Mouse (Mus musculus): Measurements from ENCODE around the gene Nufip2. TPM values are rescaled to one million over a fixed set of nuclear protein-coding genes. Genes with fewer than 3 reads are reported as not detected.

The Nufip2 gene
- total and polyA plus RNA-seq, 3 experiments, result 11.4 to 47.6 (median 44.8) TPM

- WGBS, result 87% methylated on average over 2 of the region's 2 CpGs
- Histone ChIP-seq H3K36me3 (ENCODE audit: control insufficient read depth, insufficient read depth, low read length) (no peaks in the 10 kb centered on the region; the same call in none of the 2 replicates), H3K4me1 (ENCODE audit: control insufficient read depth, insufficient read depth, low read length) (no peaks in the 10 kb centered on the region), H3K79me2 (replicated peaks; ENCODE audit: control insufficient read depth, insufficient read depth, low read length) (no peaks in the 10 kb centered on the region), H3K27ac (no peak overlapping the region), H3K4me3 (no peak overlapping the region), H3K9ac (ENCODE audit: low read depth, low read length) (no peak overlapping the region), H3K27me3 (ENCODE audit: control insufficient read depth, insufficient read depth, low read length) (no peaks in the 10 kb centered on the region)
- no peak for DNase-seq
- no peak for TF ChIP-seq EP300 (IDR thresholded peaks at IDR 0.05; ENCODE audit: insufficient read depth, low read depth, low read length)
- no peak for TF ChIP-seq POLR2A (IDR thresholded peaks at IDR 0.05; ENCODE audit: insufficient read depth, low read depth, low read length)
- no peak for TF ChIP-seq CTCF (IDR thresholded peaks at IDR 0.05)
- intact Hi-C loops (cut with DNase I), result no loop called here
These were observed 33.1 kb downstream of the Nufip2 start for GRCm38 (mm10) chr11:77719055-77719454.

- intact Hi-C loops (cut with DNase I), result no loop called here
- H3K27ac ChIP-seq, result no peak overlapping the region
- H3K79me2 ChIP-seq (replicated peaks; ENCODE audit: control insufficient read depth, insufficient read depth, low read length), result no peaks in the 10 kb centered on the region
- no peaks in the 10 kb centered on the region; the same call in 1 of the 2 replicates for H3K36me3 ChIP-seq (ENCODE audit: control insufficient read depth, insufficient read depth, low read length)
- WGBS, result 92% methylated on average over 4 of the region's 4 CpGs
- no peaks in the 10 kb centered on the region for H3K27me3 ChIP-seq (ENCODE audit: control insufficient read depth, insufficient read depth, low read length)
- no peak for DNase-seq
- H3K9ac ChIP-seq (ENCODE audit: low read depth, low read length), result no peak overlapping the region
- no peak overlapping the region for H3K4me3 ChIP-seq
- no peak for TF ChIP-seq EP300 (IDR thresholded peaks at IDR 0.05; ENCODE audit: insufficient read depth, low read depth, low read length)
- TF ChIP-seq CTCF (IDR thresholded peaks at IDR 0.05), result peak; percentile 28; the same call in 1 of the 2 replicates
- no peak for TF ChIP-seq POLR2A (IDR thresholded peaks at IDR 0.05; ENCODE audit: insufficient read depth, low read depth, low read length)
- H3K4me1 ChIP-seq (ENCODE audit: control insufficient read depth, insufficient read depth, low read length), result no peaks in the 10 kb centered on the region
These were observed 35.4 kb downstream of the Nufip2 start for GRCm38 (mm10) chr11:77721389-77721788.

GRCm38 (mm10) chr11:77724766-77725165 is 38.8 kb downstream of the Nufip2 start:
- Histone ChIP-seq H3K9ac (ENCODE audit: low read depth, low read length) (no peak overlapping the region), H3K79me2 (replicated peaks; ENCODE audit: control insufficient read depth, insufficient read depth, low read length) (no peaks in the 10 kb centered on the region), H3K4me3 (no peak overlapping the region), H3K36me3 (ENCODE audit: control insufficient read depth, insufficient read depth, low read length) (no peaks in the 10 kb centered on the region), H3K27me3 (ENCODE audit: control insufficient read depth, insufficient read depth, low read length) (no peaks in the 10 kb centered on the region), H3K4me1 (ENCODE audit: control insufficient read depth, insufficient read depth, low read length) (no peaks in the 10 kb centered on the region), H3K27ac (no peak overlapping the region)
- 83% methylated on average over 7 of the region's 7 CpGs for WGBS
- intact Hi-C loops (cut with DNase I), result no loop called here
- DNase-seq, result no peak
- TF ChIP-seq EP300 (IDR thresholded peaks at IDR 0.05; ENCODE audit: insufficient read depth, low read depth, low read length) (no peak), CTCF (IDR thresholded peaks at IDR 0.05) (no peak), POLR2A (IDR thresholded peaks at IDR 0.05; ENCODE audit: insufficient read depth, low read depth, low read length) (no peak)

GRCm38 (mm10) chr11:77725183-77725582 is 39.2 kb downstream of the Nufip2 start, which contains the start of gene Cryba1:
Cryba1 (minus strand) TSS chr11:77725283.
- H3K79me2 ChIP-seq (replicated peaks; ENCODE audit: control insufficient read depth, insufficient read depth, low read length), result no peaks in the 10 kb centered on the region
- H3K36me3 ChIP-seq (ENCODE audit: control insufficient read depth, insufficient read depth, low read length), result no peaks in the 10 kb centered on the region
- no peak within 1 kb of the TSS for H3K4me3 ChIP-seq
- H3K4me1 ChIP-seq (ENCODE audit: control insufficient read depth, insufficient read depth, low read length), result no peaks in the 10 kb centered on the region
- 61% methylated on average over 7 of the region's 7 CpGs for WGBS
- intact Hi-C loops (cut with DNase I), result no loop called here
- H3K27ac ChIP-seq, result no peak within 1 kb of the TSS
- no peak within 1 kb of the TSS for H3K9ac ChIP-seq (ENCODE audit: low read depth, low read length)
- H3K27me3 ChIP-seq (ENCODE audit: control insufficient read depth, insufficient read depth, low read length), result no peaks in the 10 kb centered on the region
- no peak for DNase-seq
- TF ChIP-seq POLR2A (IDR thresholded peaks at IDR 0.05; ENCODE audit: insufficient read depth, low read depth, low read length) (no peak), EP300 (IDR thresholded peaks at IDR 0.05; ENCODE audit: insufficient read depth, low read depth, low read length) (no peak), CTCF (IDR thresholded peaks at IDR 0.05) (no peak)

- H3K27ac ChIP-seq, result no peak overlapping the region
- no peaks in the 10 kb centered on the region for H3K4me1 ChIP-seq (ENCODE audit: control insufficient read depth, insufficient read depth, low read length)
- no peaks in the 10 kb centered on the region for H3K79me2 ChIP-seq (replicated peaks; ENCODE audit: control insufficient read depth, insufficient read depth, low read length)
- WGBS, result 71% methylated on average over 2 of the region's 2 CpGs
- TF ChIP-seq CTCF (IDR thresholded peaks at IDR 0.05) (no peak), POLR2A (IDR thresholded peaks at IDR 0.05; ENCODE audit: insufficient read depth, low read depth, low read length) (no peak), EP300 (IDR thresholded peaks at IDR 0.05; ENCODE audit: insufficient read depth, low read depth, low read length) (no peak)
- no peak overlapping the region for H3K9ac ChIP-seq (ENCODE audit: low read depth, low read length)
- H3K27me3 ChIP-seq (ENCODE audit: control insufficient read depth, insufficient read depth, low read length), result no peaks in the 10 kb centered on the region
- intact Hi-C loops (cut with DNase I), result no loop called here
- H3K4me3 ChIP-seq, result no peak overlapping the region
- no peak for DNase-seq
- no peaks in the 10 kb centered on the region for H3K36me3 ChIP-seq (ENCODE audit: control insufficient read depth, insufficient read depth, low read length)
These were observed 42.6 kb downstream of the Nufip2 start for GRCm38 (mm10) chr11:77728587-77728986.

GRCm38 (mm10) chr11:77737289-77737688 is 51.3 kb downstream of the Nufip2 start:
- 2% methylated on average over 6 of the region's 6 CpGs for WGBS
- peak; percentile 77 to 84 for DNase-seq
- Histone ChIP-seq H3K4me1 (ENCODE audit: control insufficient read depth, insufficient read depth, low read length) (no peaks in the 10 kb centered on the region; the same call in 1 of the 2 replicates), H3K27me3 (ENCODE audit: control insufficient read depth, insufficient read depth, low read length) (no peaks in the 10 kb centered on the region), H3K4me3 (no peak overlapping the region), H3K9ac (ENCODE audit: low read depth, low read length) (no peak overlapping the region), H3K36me3 (ENCODE audit: control insufficient read depth, insufficient read depth, low read length) (no peaks in the 10 kb centered on the region), H3K79me2 (replicated peaks; ENCODE audit: control insufficient read depth, insufficient read depth, low read length) (no peaks in the 10 kb centered on the region), H3K27ac (no peak overlapping the region)
- intact Hi-C loops (cut with DNase I), result loop anchor here (1.0 to 2.0 kb wide), 3 partner anchors 26 to 79 kb away; partner anchors contain the start of gene Myo18a
- no peak; the same call in 1 of the 2 replicates for TF ChIP-seq CTCF (IDR thresholded peaks at IDR 0.05)
- no peak for TF ChIP-seq POLR2A (IDR thresholded peaks at IDR 0.05; ENCODE audit: insufficient read depth, low read depth, low read length)
- TF ChIP-seq EP300 (IDR thresholded peaks at IDR 0.05; ENCODE audit: insufficient read depth, low read depth, low read length), result 0 out of 2 replicates have a peak, but pooled peaks have one; percentile 53
